Mouse (Mus musculus) splenic B cell, adult 2 months (primary cell): ENCODE measurements at regions not wholly inside any gene's neighbourhood (a gene's known extent, or its start where the extent isn't known, plus 50 kb on each side); places are given as distances from the start of the nearest gene placed in this dataset.

Source experiments
- DNase-seq: peaks from one replicate; pipeline ENCODE4 v3.0.0-alpha.2; 2011; ENCODE audit warnings: low read depth, low spot score
- H3K27me3 ChIP-seq: 2 replicates; pipeline ENCODE4 v1.6.1; 2012; ENCODE audit warnings: mild to moderate bottlenecking, low read length, moderate library complexity, mixed read lengths; ENCODE audit not compliant: control insufficient read depth, poor library complexity, insufficient read depth, severe bottlenecking
- H3K36me3 ChIP-seq: 2 replicates; pipeline ENCODE4 v1.6.1; 2012; ENCODE audit warnings: mild to moderate bottlenecking, low read length, moderate library complexity, mixed read lengths; ENCODE audit not compliant: control insufficient read depth, poor library complexity, insufficient read depth, severe bottlenecking

DNA sequence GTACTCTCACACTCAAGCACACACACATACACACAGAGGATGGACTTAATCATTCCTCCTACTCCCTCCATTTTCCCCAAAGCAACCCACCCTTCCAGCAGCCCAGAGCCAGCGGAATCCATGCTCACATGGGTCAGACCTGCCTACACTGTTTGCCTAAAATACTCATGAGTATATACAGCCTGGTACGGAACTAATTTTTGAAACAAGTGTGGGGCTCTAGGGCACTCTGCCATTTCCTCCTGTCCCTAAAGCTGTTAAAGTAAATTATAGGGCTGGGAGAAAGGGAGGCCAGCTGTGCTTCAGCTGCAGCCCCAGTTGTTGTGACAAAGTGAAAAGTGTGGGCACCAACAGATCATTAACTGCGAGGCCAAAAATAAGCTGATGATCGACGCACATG lies 397.5 kb downstream of the Fgf9 start:
- Histone ChIP-seq H3K27me3 (no peaks in the 10 kb centered on the region), H3K36me3 (no peaks in the 10 kb centered on the region)
- no peak for DNase-seq

DNA sequence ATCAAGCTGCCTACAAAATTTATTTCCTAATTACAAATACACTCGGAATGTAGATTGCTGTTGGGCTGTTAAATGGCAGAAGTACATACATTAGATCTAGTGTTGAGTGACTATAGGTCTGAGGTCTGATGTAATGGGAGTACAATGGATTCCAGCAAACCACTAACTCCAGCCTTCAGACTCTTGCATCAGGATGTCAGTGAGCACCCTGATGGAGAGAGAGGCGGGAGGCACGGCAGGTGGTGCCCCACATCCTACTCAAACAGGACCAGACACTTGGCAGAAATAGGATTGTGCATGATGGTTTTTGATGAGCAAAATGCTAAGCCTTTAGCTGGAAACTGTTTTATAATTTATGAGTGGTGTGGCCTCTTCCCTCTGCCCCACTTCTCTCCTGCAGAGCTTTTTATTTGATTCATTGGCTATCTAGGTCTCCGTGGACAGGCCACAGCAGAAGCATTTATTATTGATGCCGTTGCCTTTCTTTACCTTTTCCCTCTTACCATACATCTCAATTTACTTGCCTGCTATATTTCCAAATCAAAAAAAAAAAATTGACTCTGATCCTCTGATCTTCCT lies 376.5 kb downstream of the Fgf9 start:
- no peaks in the 10 kb centered on the region for H3K27me3 ChIP-seq
- no peak for DNase-seq
- H3K36me3 ChIP-seq = no peaks in the 10 kb centered on the region

GRCm38 (mm10) chr14:58444496-58444895 lies 374.1 kb downstream of the Fgf9 start:
- no peaks in the 10 kb centered on the region for H3K27me3 ChIP-seq
- H3K36me3 ChIP-seq = no peaks in the 10 kb centered on the region
- DNase-seq = no peak

GRCm38 (mm10) chr14:58442501-58442900 lies 372.2 kb downstream of the Fgf9 start:
- Histone ChIP-seq H3K36me3 (no peaks in the 10 kb centered on the region), H3K27me3 (no peaks in the 10 kb centered on the region)
- no peak for DNase-seq

DNA sequence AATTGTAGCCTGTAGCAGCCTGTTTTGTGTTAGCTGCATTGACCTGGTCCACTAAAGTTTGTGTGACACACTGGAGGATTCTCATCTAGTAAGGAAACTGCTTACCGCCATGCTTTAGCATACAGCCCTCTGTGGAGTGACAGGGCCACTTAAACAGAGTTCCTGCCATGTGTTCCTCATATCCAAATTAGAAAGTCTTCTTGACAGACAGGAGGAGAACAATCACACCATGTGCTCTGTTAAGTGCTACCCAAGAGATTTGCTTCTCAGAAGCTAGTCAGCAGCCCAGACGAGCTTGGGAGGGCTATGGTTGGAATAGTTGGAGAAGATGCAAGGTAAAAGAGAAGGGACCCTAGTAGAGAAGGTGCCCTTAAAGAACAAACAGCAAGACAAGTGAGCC lies 369.6 kb downstream of the Fgf9 start:
- no peak for DNase-seq
- H3K36me3 ChIP-seq = no peaks in the 10 kb centered on the region
- H3K27me3 ChIP-seq = no peaks in the 10 kb centered on the region

DNA sequence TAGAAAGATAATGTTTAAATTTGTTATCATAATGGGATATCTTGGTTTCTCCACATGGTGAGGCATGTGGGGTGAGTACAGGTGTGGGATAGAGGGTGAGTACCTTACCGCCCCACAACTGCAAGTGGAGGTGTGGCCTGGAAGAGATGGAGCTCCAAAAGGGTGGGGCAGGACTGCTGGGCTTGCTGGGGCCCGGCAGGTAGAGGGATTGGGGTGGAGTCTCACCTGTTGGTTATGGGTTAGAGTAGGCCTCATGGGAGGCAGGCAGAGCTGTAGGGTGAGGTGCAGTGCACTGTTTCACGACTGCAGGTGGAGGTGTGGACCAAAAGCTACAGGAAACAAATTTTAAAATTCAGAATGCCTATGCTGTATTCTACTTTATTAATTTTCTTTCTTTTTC lies 365.7 kb downstream of the Fgf9 start:
- no peaks in the 10 kb centered on the region for H3K36me3 ChIP-seq
- DNase-seq = no peak
- no peaks in the 10 kb centered on the region for H3K27me3 ChIP-seq

DNA sequence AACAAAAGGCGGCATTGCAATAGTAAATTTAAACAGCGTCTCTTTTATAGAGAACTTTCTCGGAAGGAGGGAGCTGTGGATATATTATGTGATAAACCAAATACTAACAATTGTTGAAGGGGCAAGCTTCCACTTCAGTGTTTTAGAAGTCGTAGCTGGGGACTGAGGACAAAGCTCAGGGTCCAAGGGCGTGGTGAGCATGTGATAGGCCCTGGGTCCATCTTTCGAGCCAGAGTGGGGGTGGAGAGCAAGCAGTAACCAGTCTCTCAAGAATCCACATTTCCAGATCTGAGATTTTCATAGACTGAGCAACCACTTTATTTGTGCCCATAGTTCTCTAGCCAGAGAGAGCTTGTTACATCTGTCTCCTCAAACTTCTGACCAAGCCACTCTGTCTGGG lies 356.1 kb downstream of the Fgf9 start:
- H3K27me3 ChIP-seq = no peaks in the 10 kb centered on the region
- DNase-seq = no peak

GRCm38 (mm10) chr14:58421904-58422303 lies 351.6 kb downstream of the Fgf9 start:
- DNase-seq = no peak
- Histone ChIP-seq H3K36me3 (no peaks in the 10 kb centered on the region), H3K27me3 (no peaks in the 10 kb centered on the region)

More for the DNA sequence above, 356.1 kb downstream of the Fgf9 start:
- no peaks in the 10 kb centered on the region for H3K36me3 ChIP-seq

- Histone ChIP-seq H3K27me3 (no peaks in the 10 kb centered on the region), H3K36me3 (no peaks in the 10 kb centered on the region)
- DNase-seq = no peak
These were observed 347.2 kb downstream of the Fgf9 start for GRCm38 (mm10) chr14:58417545-58417944.

DNA sequence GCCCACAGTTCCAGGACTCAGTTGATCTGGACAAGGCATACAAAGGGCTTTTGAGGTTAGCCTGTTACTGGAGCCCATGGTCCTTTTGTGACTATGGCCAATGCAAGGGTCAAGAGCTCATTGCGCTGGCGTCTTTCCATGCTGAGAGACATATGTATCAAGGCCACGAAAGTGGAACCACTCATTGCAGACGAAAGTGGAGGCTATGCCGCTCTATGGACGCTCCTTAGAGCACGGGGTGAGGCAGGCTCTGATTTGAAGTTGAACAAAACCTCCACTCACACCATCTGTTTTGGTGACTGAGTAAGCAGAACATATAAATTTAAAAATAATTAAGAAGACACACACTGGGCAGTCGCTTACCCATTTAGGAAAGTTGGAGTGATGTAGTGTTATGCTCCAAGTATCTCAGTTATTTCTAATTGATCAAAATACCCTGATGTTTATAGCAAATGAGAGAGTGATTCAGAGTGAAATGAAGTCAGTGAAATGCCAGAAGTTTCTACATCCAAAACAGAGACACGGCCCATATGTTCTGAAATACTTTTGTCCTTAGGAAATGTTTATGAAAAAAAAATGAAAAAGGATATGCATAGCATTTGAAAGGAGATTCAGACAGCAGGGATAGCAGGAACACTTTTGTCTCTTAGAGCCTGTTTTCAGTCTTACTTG lies 321.8 kb downstream of the Fgf9 start:
- no peak for DNase-seq
- Histone ChIP-seq H3K36me3 (no peaks in the 10 kb centered on the region), H3K27me3 (no peaks in the 10 kb centered on the region)

GRCm38 (mm10) chr14:58390741-58391140 lies 320.4 kb downstream of the Fgf9 start:
- DNase-seq = no peak
- Histone ChIP-seq H3K36me3 (no peaks in the 10 kb centered on the region), H3K27me3 (no peaks in the 10 kb centered on the region)

GRCm38 (mm10) chr14:58387348-58388000 lies 317.1 kb downstream of the Fgf9 start:
- Histone ChIP-seq H3K36me3 (no peaks in the 10 kb centered on the region), H3K27me3 (no peaks in the 10 kb centered on the region)
- DNase-seq = no peak

DNA sequence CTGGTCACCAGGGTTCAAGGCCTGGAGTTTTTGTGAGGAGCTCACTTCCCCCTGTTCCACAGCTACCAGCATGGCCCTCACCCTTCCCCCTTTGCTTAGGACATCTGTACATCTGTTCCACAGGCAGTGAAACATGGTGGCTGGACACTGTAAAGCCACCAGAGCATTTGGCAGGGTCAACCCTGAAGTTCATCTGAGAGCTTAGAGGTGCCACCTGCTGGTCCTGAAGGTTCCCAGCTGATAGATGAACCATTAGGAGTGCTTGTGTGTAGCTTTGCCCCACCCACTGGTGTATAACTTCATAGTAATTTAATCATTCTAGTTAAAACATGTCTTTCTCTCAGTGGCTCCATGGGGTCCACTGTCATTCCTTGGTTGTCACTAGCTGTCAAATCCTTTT lies 304.7 kb downstream of the Fgf9 start:
- H3K36me3 ChIP-seq = no peaks in the 10 kb centered on the region
- DNase-seq = no peak
- no peaks in the 10 kb centered on the region for H3K27me3 ChIP-seq

- no peak for DNase-seq
- H3K36me3 ChIP-seq = no peaks in the 10 kb centered on the region
- H3K27me3 ChIP-seq = no peaks in the 10 kb centered on the region
These were observed 286.5 kb downstream of the Fgf9 start for GRCm38 (mm10) chr14:58356824-58357223.

DNA sequence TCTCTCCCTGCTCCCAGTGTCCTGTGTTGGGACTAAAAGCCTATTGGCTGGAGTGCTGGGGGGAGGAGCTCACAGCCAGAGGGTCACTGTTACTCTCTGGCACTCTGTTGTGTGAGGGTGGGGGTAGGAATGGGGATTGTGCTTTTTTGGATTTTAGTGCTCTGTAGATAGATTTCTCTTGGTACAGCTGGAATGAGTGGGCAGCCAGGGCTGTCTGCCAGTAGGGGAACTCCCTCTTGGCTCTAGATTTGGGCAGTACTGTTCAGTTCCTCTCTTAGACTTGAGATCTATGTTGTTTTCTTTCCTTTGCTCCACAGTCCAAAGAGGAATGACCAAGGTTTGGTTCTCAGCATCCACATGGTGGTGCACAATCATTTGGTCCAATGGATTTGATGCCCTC lies 282.6 kb downstream of the Fgf9 start:
- no peak for DNase-seq
- Histone ChIP-seq H3K27me3 (no peaks in the 10 kb centered on the region), H3K36me3 (no peaks in the 10 kb centered on the region)
